8 mouse cellular contexts compared by ENCODE assay signal in genomic region chr19:4206971-4207370, GRCm38 (mm10). TPM values are rescaled to one million over a fixed set of nuclear protein-coding genes. Genes with fewer than 3 reads are reported as not detected.
DNase-seq lines count a peak whose midpoint lies in the region; ATAC-seq and TF ChIP-seq lines count a peak whose summit lies in the region.

No protein-coding gene starts in this region.

- peaks cover 7 to 29% of the 10 kb centered on the region in 2 experiments for H3K4me1 ChIP-seq in MEL (ENCODE audit: control insufficient read depth in 1 of 2, insufficient read depth in 2 of 2, low read length in 2 of 2)
- H3K4me1 ChIP-seq in intestine, postnatal 0 days (replicated peaks; ENCODE audit: control insufficient read depth, insufficient read depth, low read length): peaks cover 3% of the 10 kb centered on the region; the same call in 1 of the 2 replicates
- H3K4me1 ChIP-seq in liver, embryonic 11.5 days (replicated peaks; ENCODE audit: control insufficient read depth, insufficient read depth, low read length): peaks cover 9% of the 10 kb centered on the region
- H3K4me1 ChIP-seq in neural tube, embryonic 13.5 days (replicated peaks): peaks cover 9% of the 10 kb centered on the region

- peak; percentile 58; the same call in 1 of the 2 replicates for ATAC-seq in intestine, postnatal 0 days
- ATAC-seq in liver, embryonic 11.5 days (replicated peaks; ENCODE audit: low FRiP score): peak; percentile 60; the same call in 1 of the 2 replicates
- ATAC-seq in neural tube, embryonic 13.5 days (ENCODE audit: low read depth): no peak

- TF ChIP-seq CTCF in MEL (IDR thresholded peaks at IDR 0.05 in 2 of 3, conservative IDR thresholded peaks at IDR 0.05 in 1 of 3; ENCODE audit: control insufficient read depth in 1 of 3, insufficient read depth in 1 of 3, low read depth in 2 of 3, low read length in 3 of 3, poor library complexity in 1 of 3, severe bottlenecking in 1 of 3): peak; percentile 93 to 97 (median 95)
- TF ChIP-seq CTCF in intestine, postnatal 0 days (IDR thresholded peaks at IDR 0.05; ENCODE audit: low read depth): peak; percentile 100

- TF ChIP-seq EP300 in MEL (IDR thresholded peaks at IDR 0.05; ENCODE audit: low read depth in 1 of 2, low read length in 2 of 2): no peak

- TF ChIP-seq POLR2A in MEL (IDR thresholded peaks at IDR 0.05; ENCODE audit: control insufficient read depth in 1 of 2, insufficient read depth in 1 of 2, low read depth in 1 of 2, low read length in 2 of 2, poor library complexity in 1 of 2): no peak

- H3K36me3 ChIP-seq in MEL (ENCODE audit: control insufficient read depth in 1 of 2, insufficient read depth in 2 of 2, low read length in 2 of 2): peaks cover 0 to 21% of the 10 kb centered on the region in 2 experiments; a peak in 2 of 4 replicates
- no peaks in the 10 kb centered on the region for H3K36me3 ChIP-seq in intestine, postnatal 0 days (ENCODE audit: control insufficient read depth, insufficient read depth)
- no peaks in the 10 kb centered on the region for H3K36me3 ChIP-seq in liver, embryonic 11.5 days (ENCODE audit: control insufficient read depth, insufficient read depth, low read length)
- H3K36me3 ChIP-seq in neural tube, embryonic 13.5 days: no peaks in the 10 kb centered on the region

- no peaks in the 10 kb centered on the region for H3K9me3 ChIP-seq in MEL (replicated peaks; ENCODE audit: insufficient read depth, low read length)
- no peaks in the 10 kb centered on the region for H3K9me3 ChIP-seq in intestine, postnatal 0 days (ENCODE audit: control insufficient read depth)
- H3K9me3 ChIP-seq in liver, embryonic 11.5 days (ENCODE audit: control insufficient read depth, low read length): no peaks in the 10 kb centered on the region
- no peaks in the 10 kb centered on the region for H3K9me3 ChIP-seq in neural tube, embryonic 13.5 days

- H3K9ac ChIP-seq in MEL (ENCODE audit: control insufficient read depth, low read depth, low read length, poor library complexity, severe bottlenecking): no peak overlapping the region
- H3K9ac ChIP-seq in intestine, postnatal 0 days (ENCODE audit: low read depth, low read length): no peak overlapping the region
- no peak overlapping the region for H3K9ac ChIP-seq in liver, embryonic 11.5 days (ENCODE audit: low read depth, low read length)
- 0 out of 2 replicates have a peak overlapping the region, but pooled peaks have one; percentile 43 for H3K9ac ChIP-seq in neural tube, embryonic 13.5 days

- no peak overlapping the region for H3K27ac ChIP-seq in MEL (ENCODE audit: control insufficient read depth, low read depth, low read length)
- no peak overlapping the region for H3K27ac ChIP-seq in intestine, postnatal 0 days (ENCODE audit: low read depth, low read length)
- no peak overlapping the region for H3K27ac ChIP-seq in liver, embryonic 11.5 days (ENCODE audit: low read depth, low read length)
- H3K27ac ChIP-seq in neural tube, embryonic 13.5 days (replicated peaks): no peak overlapping the region

- WGBS in intestine, postnatal 0 days: 0% methylated on average over 2 of the region's 2 CpGs
- 0% methylated on average over 2 of the region's 2 CpGs for WGBS in liver, embryonic 11.5 days
- WGBS in neural tube, embryonic 13.5 days: 0% methylated on average over 2 of the region's 2 CpGs

- TF ChIP-seq RAD21 in MEL (IDR thresholded peaks at IDR 0.05; ENCODE audit: low read depth, low read length): peak; percentile 96

- H3K79me2 ChIP-seq in MEL (ENCODE audit: control insufficient read depth, insufficient read depth, low read length, poor library complexity): no peaks in the 10 kb centered on the region; the same call in 1 of the 2 replicates

- H3K4me3 ChIP-seq in MEL (ENCODE audit: control insufficient read depth in 1 of 2, insufficient read depth in 1 of 2, low read depth in 2 of 2, low read length in 2 of 2): no peak overlapping the region
- H3K4me3 ChIP-seq in intestine, postnatal 0 days (ENCODE audit: low read depth, low read length): no peak overlapping the region
- H3K4me3 ChIP-seq in liver, embryonic 11.5 days (ENCODE audit: low read depth, low read length): no peak overlapping the region
- H3K4me3 ChIP-seq in neural tube, embryonic 13.5 days: no peak overlapping the region

- H3K27me3 ChIP-seq in MEL (ENCODE audit: control insufficient read depth in 1 of 2, insufficient read depth in 2 of 2, low read length in 2 of 2): peaks cover 0 to 2% of the 10 kb centered on the region in 2 experiments; a peak in 1 of 4 replicates
- 0 out of 2 replicates have a peak, but pooled peaks cover 2% of the 10 kb centered on the region for H3K27me3 ChIP-seq in intestine, postnatal 0 days (replicated peaks; ENCODE audit: control insufficient read depth, insufficient read depth, low read length)
- H3K27me3 ChIP-seq in liver, embryonic 11.5 days (replicated peaks; ENCODE audit: control insufficient read depth, insufficient read depth, low read length): peaks cover 32% of the 10 kb centered on the region
- peaks cover 40% of the 10 kb centered on the region for H3K27me3 ChIP-seq in neural tube, embryonic 13.5 days

- no peak overlapping the region for H3K4me2 ChIP-seq in intestine, postnatal 0 days (replicated peaks; ENCODE audit: low read depth)
- no peak overlapping the region for H3K4me2 ChIP-seq in liver, embryonic 11.5 days
- H3K4me2 ChIP-seq in neural tube, embryonic 13.5 days: no peak overlapping the region

- peak; percentile 79 for DNase-seq in 416B (ENCODE audit: low read depth)
- DNase-seq in MEL (ENCODE audit: low read depth, low spot score): peak; percentile 73
- peak; percentile 71 for DNase-seq in cerebellum, adult 9-11 months
- DNase-seq in gastrocnemius, adult 8-10 months (ENCODE audit: low spot score in 2 of 2): peak; percentile 69
- no peak for DNase-seq in liver, embryonic 11.5 days (ENCODE audit: low spot score)
- no peak for DNase-seq in right cerebral cortex, postnatal 25 days

TF ChIP-seq in MEL, 35 proteins besides CTCF, POLR2A, EP300 and RAD21 (continues in another document):
- TF ChIP-seq ZC3H11A (IDR thresholded peaks at IDR 0.05; ENCODE audit: low read depth, low read length) (peak; percentile 94), UBTF (IDR thresholded peaks at IDR 0.05; ENCODE audit: borderline replicate concordance, insufficient read depth, low read depth, low read length) (no peak), MEF2A (IDR thresholded peaks at IDR 0.05; ENCODE audit: extremely low read depth, insufficient replicate concordance, low read depth, low read length, poor library complexity, severe bottlenecking) (no peak), MAFK (IDR thresholded peaks at IDR 0.05; ENCODE audit: borderline replicate concordance, low read depth, low read length) (no peak), BHLHE40 (IDR thresholded peaks at IDR 0.05; ENCODE audit: borderline replicate concordance, low read depth, low read length) (0 out of 2 replicates have a peak, but pooled peaks have one; percentile 11), HCFC1 (IDR thresholded peaks at IDR 0.05; ENCODE audit: low read depth, low read length) (0 out of 2 replicates have a peak, but pooled peaks have one; percentile 22)

RNA-seq across cellular contexts. Expression of gene Rad9a, which starts 5.5 kb away (rescaled TPM):
- 20.5 and 21.3 TPM in 2 replicates for total RNA-seq in MEL (2012; rRNA removed)
- polyA plus RNA-seq in MEL (2012; ENCODE audit: insufficient read depth in 1 of 2, insufficient read length in 2 of 2, low read depth in 1 of 2, low replicate concordance in 2 of 2, missing spikeins in 1 of 2): 10 to 100 TPM in 1 of 2 experiments, not detected in 1; 37.9 TPM
- 1 to 10 TPM; 1.7 to 3.6 (median 2.3) TPM for total RNA-seq in gastrocnemius, adult 8-10 months (2022)
- 12.3 and 13.5 TPM in 2 replicates for polyA plus RNA-seq in intestine, postnatal 0 days (2015; fragmentation: Nextera tagmentation; extraction: Ambion mirVana)
- polyA plus RNA-seq in liver, embryonic 11.5 days (2014; fragmentation: Nextera tagmentation; extraction: Ambion mirVana): 35.7 and 38.8 TPM in 2 replicates
- polyA plus RNA-seq in neural tube, embryonic 13.5 days (2015; fragmentation: Nextera tagmentation; extraction: Ambion mirVana): 23.5 and 24.9 TPM in 2 replicates

RNA-seq across cellular contexts. Expression of gene Clcf1, which starts 7.1 kb away (rescaled TPM):
- total RNA-seq in MEL (2012; rRNA removed): 0.13 and 0.42 TPM in 2 replicates
- polyA plus RNA-seq in MEL (2012; ENCODE audit: insufficient read depth in 1 of 2, insufficient read length in 2 of 2, low read depth in 1 of 2, low replicate concordance in 2 of 2, missing spikeins in 1 of 2): 1 to 10 TPM in 1 of 2 experiments, not detected in 1; 2.3 TPM
- under 1 TPM in 3 of 4 experiments, not detected in 1; 0.20 to 0.43 (median 0.22) TPM for total RNA-seq in gastrocnemius, adult 8-10 months (2022)
- 2.4 and 2.5 TPM in 2 replicates for polyA plus RNA-seq in intestine, postnatal 0 days (2015; fragmentation: Nextera tagmentation; extraction: Ambion mirVana)
- polyA plus RNA-seq in liver, embryonic 11.5 days (2014; fragmentation: Nextera tagmentation; extraction: Ambion mirVana): 1.9 and 2.4 TPM in 2 replicates
- polyA plus RNA-seq in neural tube, embryonic 13.5 days (2015; fragmentation: Nextera tagmentation; extraction: Ambion mirVana): 0.67 and 0.79 TPM in 2 replicates

RNA-seq across cellular contexts. Expression of gene AC109138.7, which starts 7.2 kb away (rescaled TPM):
- total RNA-seq in MEL (2012; rRNA removed): not detected in 2 replicates
- polyA plus RNA-seq in MEL (2012; ENCODE audit: insufficient read depth in 1 of 2, insufficient read length in 2 of 2, low read depth in 1 of 2, low replicate concordance in 2 of 2, missing spikeins in 1 of 2): not detected
- not detected for total RNA-seq in gastrocnemius, adult 8-10 months (2022)
- polyA plus RNA-seq in intestine, postnatal 0 days (2015; fragmentation: Nextera tagmentation; extraction: Ambion mirVana): not detected in 2 replicates
- polyA plus RNA-seq in liver, embryonic 11.5 days (2014; fragmentation: Nextera tagmentation; extraction: Ambion mirVana): not detected in 2 replicates
- polyA plus RNA-seq in neural tube, embryonic 13.5 days (2015; fragmentation: Nextera tagmentation; extraction: Ambion mirVana): not detected in 2 replicates

RNA-seq across cellular contexts. Expression of gene Ppp1ca, which starts 15.1 kb away (rescaled TPM):
- 437 and 453 TPM in 2 replicates for total RNA-seq in MEL (2012; rRNA removed)
- polyA plus RNA-seq in MEL (2012; ENCODE audit: insufficient read depth in 1 of 2, insufficient read length in 2 of 2, low read depth in 1 of 2, low replicate concordance in 2 of 2, missing spikeins in 1 of 2): 100 to 1,000 TPM; 455 to 505 TPM
- 100 to 1,000 TPM; 198 to 243 (median 235) TPM for total RNA-seq in gastrocnemius, adult 8-10 months (2022)
- polyA plus RNA-seq in intestine, postnatal 0 days (2015; fragmentation: Nextera tagmentation; extraction: Ambion mirVana): 370 and 382 TPM in 2 replicates
- polyA plus RNA-seq in liver, embryonic 11.5 days (2014; fragmentation: Nextera tagmentation; extraction: Ambion mirVana): 773 and 809 TPM in 2 replicates
- polyA plus RNA-seq in neural tube, embryonic 13.5 days (2015; fragmentation: Nextera tagmentation; extraction: Ambion mirVana): 683 and 709 TPM in 2 replicates

RNA-seq across cellular contexts. Expression of gene Tbc1d10c, which starts 15.9 kb away (rescaled TPM):
- total RNA-seq in MEL (2012; rRNA removed): 14.0 and 15.2 TPM in 2 replicates
- polyA plus RNA-seq in MEL (2012; ENCODE audit: insufficient read depth in 1 of 2, insufficient read length in 2 of 2, low read depth in 1 of 2, low replicate concordance in 2 of 2, missing spikeins in 1 of 2): 10 to 100 TPM in 1 of 2 experiments, not detected in 1; 15.5 TPM
- total RNA-seq in gastrocnemius, adult 8-10 months (2022): 1 to 10 TPM; 6.6 to 8.6 (median 7.9) TPM
- polyA plus RNA-seq in intestine, postnatal 0 days (2015; fragmentation: Nextera tagmentation; extraction: Ambion mirVana): 2.0 and 2.3 TPM in 2 replicates
- 3.3 and 3.4 TPM in 2 replicates for polyA plus RNA-seq in liver, embryonic 11.5 days (2014; fragmentation: Nextera tagmentation; extraction: Ambion mirVana)
- polyA plus RNA-seq in neural tube, embryonic 13.5 days (2015; fragmentation: Nextera tagmentation; extraction: Ambion mirVana): 0.80 and 0.88 TPM in 2 replicates

Comparison
In these comparisons a context has a peak if more than half of its experiments do, and no peak if none do; other contexts are left out.
1. DNase-seq: peak in 416B (single experiment), MEL (single experiment), cerebellum, adult 9-11 months (single experiment) and gastrocnemius, adult 8-10 months (2 of 2); none in liver, embryonic 11.5 days (single experiment) and right cerebral cortex, postnatal 25 days (single experiment).